Mouse (Mus musculus): Measurements from ENCODE around the gene Rad23b.
"Not testable (repeated sequence)": the region's sequence is repeated elsewhere in the genome, so short reads cannot be mapped to it uniquely, and the experiment has no call there.

The Rad23b gene

DNA sequence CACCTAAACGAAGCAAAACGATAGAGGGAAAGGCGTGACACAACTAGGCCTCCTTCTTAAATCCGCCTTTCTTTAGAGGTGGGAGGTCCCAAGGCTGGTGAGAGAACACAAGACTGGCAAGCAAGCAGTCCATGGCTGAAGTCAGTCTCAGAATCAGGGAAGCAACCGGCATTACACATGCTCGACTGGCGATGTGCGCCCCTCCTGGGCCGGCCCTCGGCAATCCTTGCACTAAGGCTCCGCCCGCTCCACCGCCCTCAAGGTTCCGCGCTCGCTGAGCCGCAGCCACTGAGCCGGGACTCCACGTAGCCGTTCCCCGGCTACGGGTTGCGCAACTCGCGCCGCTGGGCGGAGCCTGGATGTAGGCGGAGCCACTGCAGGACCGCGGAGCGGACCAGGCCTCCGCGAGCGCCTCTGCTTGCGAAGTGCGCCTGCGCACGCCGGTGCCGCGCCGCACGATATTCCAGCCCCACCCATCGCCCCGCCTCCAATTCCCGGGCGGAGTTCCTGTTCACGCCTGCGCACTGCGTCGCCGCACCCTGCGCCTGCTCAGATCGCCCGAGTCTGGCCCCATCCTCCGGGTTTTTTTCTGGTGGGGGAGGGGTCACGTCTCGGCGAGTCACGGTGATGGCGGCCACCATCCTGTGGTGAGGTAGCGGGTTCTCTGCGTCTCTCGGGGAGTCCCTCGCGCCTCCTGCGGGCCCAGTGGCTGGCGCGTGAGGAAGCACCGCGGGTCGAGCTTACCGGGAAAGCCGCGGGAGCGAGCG lies at the start of gene Rad23b:
Rad23b (plus strand) TSS at position 592 of the 767 bp plus-strand sequence.
- peak within 1 kb of the TSS; percentile 98 for H3K4me3 ChIP-seq (replicated peaks; ENCODE audit: low read length)
- peaks cover 27% of the 10 kb centered on the region for H3K36me3 ChIP-seq (ENCODE audit: insufficient read depth, low read length)
- no peaks in the 10 kb centered on the region for H3K27me3 ChIP-seq (ENCODE audit: insufficient read depth, low read length)
- no peak for TF ChIP-seq CTCF (conservative IDR thresholded peaks at IDR 0.05; ENCODE audit: low read length)
- no peak for TF ChIP-seq NANOG (IDR thresholded peaks at IDR 0.05; ENCODE audit: borderline replicate concordance, low read length)
- no peak for TF ChIP-seq POU5F1 (IDR thresholded peaks at IDR 0.05; ENCODE audit: borderline replicate concordance, low read length)
- no peaks in the 10 kb centered on the region for H3K9me3 ChIP-seq (ENCODE audit: low read length)
- peaks cover 67% of the 10 kb centered on the region for H3K4me1 ChIP-seq (replicated peaks; ENCODE audit: low read depth, low read length)

DNA sequence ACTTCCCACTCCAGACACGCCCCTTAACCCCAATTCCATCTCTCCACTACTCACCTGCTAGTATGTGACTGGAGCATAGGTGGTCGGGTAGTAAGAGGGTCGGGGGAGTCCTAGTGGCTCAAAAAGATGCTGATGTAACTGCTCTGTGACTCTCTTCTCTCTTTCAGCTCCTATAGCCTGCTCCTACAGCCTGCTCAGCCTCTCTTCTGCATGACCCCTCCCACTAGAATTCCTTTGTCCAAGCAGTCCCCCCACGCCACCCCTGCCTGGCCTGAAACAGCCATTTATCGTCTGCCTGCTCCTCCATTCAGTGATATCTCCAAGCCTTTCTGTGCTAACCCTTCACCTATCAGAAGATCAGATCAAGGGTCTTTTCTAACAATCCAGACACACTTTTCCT lies 45.7 kb upstream of the Rad23b start:
- H3K36me3 ChIP-seq (ENCODE audit: insufficient read depth, low read length): no peaks in the 10 kb centered on the region
- H3K4me3 ChIP-seq (replicated peaks; ENCODE audit: low read length): no peak overlapping the region
- no peaks in the 10 kb centered on the region for H3K9me3 ChIP-seq (ENCODE audit: low read length)
- H3K27me3 ChIP-seq (ENCODE audit: insufficient read depth, low read length): no peaks in the 10 kb centered on the region
- peaks cover 37% of the 10 kb centered on the region for H3K4me1 ChIP-seq (replicated peaks; ENCODE audit: low read depth, low read length)
- TF ChIP-seq NANOG (IDR thresholded peaks at IDR 0.05; ENCODE audit: borderline replicate concordance, low read length): no peak
- no peak for TF ChIP-seq CTCF (conservative IDR thresholded peaks at IDR 0.05; ENCODE audit: low read length)
- TF ChIP-seq POU5F1 (IDR thresholded peaks at IDR 0.05; ENCODE audit: borderline replicate concordance, low read length): no peak

DNA sequence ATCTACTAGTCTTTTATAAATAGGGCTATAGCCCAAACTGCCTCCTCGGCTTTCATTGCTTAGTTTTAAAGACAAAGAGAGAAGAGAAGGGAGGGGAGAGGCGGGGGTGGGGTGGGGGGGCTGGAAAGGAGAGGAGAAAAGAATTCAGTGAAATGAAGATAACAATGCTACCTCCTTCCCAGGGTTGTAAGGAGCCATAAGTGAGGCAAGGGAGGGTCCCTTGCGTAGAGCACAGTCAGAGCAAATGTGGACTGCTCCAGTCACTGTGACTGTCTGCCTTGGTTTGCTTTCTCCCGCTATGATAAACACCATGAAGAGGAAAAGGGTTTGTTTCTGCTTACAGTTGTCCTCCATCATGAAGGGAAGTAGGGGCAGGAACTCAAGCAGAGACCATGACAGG lies 43.2 kb upstream of the Rad23b start:
- Histone ChIP-seq H3K4me1 (replicated peaks; ENCODE audit: low read depth, low read length) (peaks cover 37% of the 10 kb centered on the region), H3K9me3 (ENCODE audit: low read length) (no peaks in the 10 kb centered on the region), H3K27me3 (ENCODE audit: insufficient read depth, low read length) (no peaks in the 10 kb centered on the region), H3K4me3 (replicated peaks; ENCODE audit: low read length) (no peak overlapping the region), H3K36me3 (ENCODE audit: insufficient read depth, low read length) (no peaks in the 10 kb centered on the region)
- TF ChIP-seq CTCF (conservative IDR thresholded peaks at IDR 0.05; ENCODE audit: low read length) (no peak), POU5F1 (IDR thresholded peaks at IDR 0.05; ENCODE audit: borderline replicate concordance, low read length) (no peak), NANOG (IDR thresholded peaks at IDR 0.05; ENCODE audit: borderline replicate concordance, low read length) (no peak)

DNA sequence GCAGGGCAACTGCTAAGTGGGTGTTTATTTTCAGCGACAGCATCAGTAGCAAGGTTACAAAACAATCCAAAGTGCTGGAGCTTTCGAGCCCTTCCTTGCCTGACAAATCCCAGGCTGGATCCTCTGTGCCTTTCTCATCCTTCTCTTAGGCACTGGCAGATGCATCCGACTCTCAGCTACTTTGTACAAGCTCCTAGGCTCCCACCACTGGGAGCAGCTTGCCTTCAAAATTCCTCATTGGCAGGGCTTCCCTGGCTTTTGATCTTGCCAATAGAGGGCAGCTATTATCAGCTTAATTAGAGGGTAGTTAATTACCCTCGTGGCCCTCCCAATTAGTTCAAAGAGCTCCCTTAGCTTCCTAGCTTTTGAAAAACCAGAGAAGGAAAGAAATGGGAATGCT lies 33.1 kb upstream of the Rad23b start:
- Histone ChIP-seq H3K27me3 (ENCODE audit: insufficient read depth, low read length) (no peaks in the 10 kb centered on the region), H3K36me3 (ENCODE audit: insufficient read depth, low read length) (no peaks in the 10 kb centered on the region), H3K9me3 (ENCODE audit: low read length) (no peaks in the 10 kb centered on the region), H3K4me3 (replicated peaks; ENCODE audit: low read length) (no peak overlapping the region), H3K4me1 (replicated peaks; ENCODE audit: low read depth, low read length) (no peaks in the 10 kb centered on the region)
- TF ChIP-seq POU5F1 (IDR thresholded peaks at IDR 0.05; ENCODE audit: borderline replicate concordance, low read length) (no peak), CTCF (conservative IDR thresholded peaks at IDR 0.05; ENCODE audit: low read length) (no peak)

DNA sequence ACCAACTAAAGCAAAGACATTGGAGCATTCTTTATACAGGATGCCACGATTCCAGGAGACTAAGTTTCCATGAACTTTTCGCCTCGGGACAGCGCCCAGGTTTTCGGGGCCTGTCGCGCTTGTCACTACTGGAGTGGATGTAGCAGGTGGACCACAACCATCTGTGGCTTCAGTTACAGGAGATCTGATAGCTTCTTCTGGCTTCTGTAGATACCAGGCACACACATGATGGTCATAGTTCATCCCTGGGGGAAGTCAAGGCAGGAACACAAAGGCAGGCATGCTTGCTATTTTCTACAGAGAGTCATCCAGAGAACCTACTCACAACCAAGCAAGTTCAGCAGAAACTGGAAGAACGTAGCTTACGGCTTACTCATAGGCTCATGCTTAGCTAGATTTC lies 31.5 kb upstream of the Rad23b start:
- not testable (repeated sequence) for H3K27me3 ChIP-seq (ENCODE audit: insufficient read depth, low read length); H3K36me3 ChIP-seq (ENCODE audit: insufficient read depth, low read length); H3K4me3 ChIP-seq (replicated peaks; ENCODE audit: low read length); H3K9me3 ChIP-seq (ENCODE audit: low read length); H3K4me1 ChIP-seq (replicated peaks; ENCODE audit: low read depth, low read length)

DNA sequence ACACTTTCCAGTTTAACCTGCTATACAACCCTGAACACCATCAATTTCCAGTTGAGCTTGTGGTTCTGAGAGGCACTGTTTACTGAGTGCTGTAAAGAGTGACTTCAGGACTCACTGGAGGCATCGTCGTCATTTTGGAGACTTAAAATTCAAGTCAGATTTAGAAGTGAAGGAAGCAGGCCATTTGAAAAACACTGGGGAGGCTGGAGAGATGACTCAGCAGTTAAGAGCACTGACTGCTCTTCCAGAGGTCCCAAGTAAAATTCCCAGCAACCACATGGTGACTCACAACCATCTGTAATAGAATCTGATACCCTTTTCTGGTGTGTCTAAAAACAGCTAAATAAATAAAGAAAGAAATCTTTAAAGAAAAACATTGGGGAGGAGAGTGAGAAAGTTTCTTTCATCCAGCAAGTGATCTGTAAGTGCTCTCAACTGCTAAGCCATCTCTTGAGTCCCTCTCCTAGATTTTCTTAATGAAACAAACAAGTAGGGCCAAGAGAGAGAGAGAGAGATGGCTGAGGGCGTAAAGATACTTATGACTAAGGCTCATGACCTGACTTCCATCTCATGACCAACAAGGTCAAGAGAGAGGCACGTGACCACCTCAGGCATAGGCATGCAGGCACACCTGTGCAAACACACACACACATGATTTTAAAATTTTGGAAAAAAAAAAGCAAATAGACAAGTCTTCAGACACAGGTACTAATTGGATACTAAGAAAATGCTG lies 23.9 kb upstream of the Rad23b start:
- Histone ChIP-seq H3K9me3 (ENCODE audit: low read length) (no peaks in the 10 kb centered on the region), H3K4me1 (replicated peaks; ENCODE audit: low read depth, low read length) (peaks cover 16% of the 10 kb centered on the region), H3K4me3 (replicated peaks; ENCODE audit: low read length) (no peak overlapping the region), H3K36me3 (ENCODE audit: insufficient read depth, low read length) (no peaks in the 10 kb centered on the region), H3K27me3 (ENCODE audit: insufficient read depth, low read length) (no peaks in the 10 kb centered on the region)
- TF ChIP-seq CTCF (conservative IDR thresholded peaks at IDR 0.05; ENCODE audit: low read length): no peak
- no peak for TF ChIP-seq NANOG (IDR thresholded peaks at IDR 0.05; ENCODE audit: borderline replicate concordance, low read length)
- no peak for TF ChIP-seq POU5F1 (IDR thresholded peaks at IDR 0.05; ENCODE audit: borderline replicate concordance, low read length)

DNA sequence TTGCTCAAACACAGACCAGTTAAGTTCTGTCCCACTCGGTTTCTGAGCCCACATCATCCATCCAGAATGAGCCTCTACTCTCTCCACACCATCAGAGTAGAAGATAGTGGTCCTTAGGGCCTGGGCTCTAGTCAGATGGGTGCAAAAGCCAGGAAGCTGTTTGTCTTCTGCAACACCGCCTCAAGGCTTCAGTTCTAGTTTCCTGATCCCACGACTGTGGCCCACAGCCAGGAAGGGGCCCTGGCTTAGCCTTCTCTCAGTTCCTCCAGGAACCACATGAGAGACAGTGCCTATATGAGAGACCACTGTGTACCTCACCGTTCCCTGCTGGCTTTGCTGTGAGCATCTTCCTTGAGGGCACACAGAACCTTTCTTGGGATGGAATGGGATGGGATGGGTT lies 22.3 kb upstream of the Rad23b start:
- Histone ChIP-seq H3K9me3 (ENCODE audit: low read length) (no peaks in the 10 kb centered on the region), H3K36me3 (ENCODE audit: insufficient read depth, low read length) (no peaks in the 10 kb centered on the region), H3K27me3 (ENCODE audit: insufficient read depth, low read length) (0 out of 2 replicates have a peak, but pooled peaks cover 4% of the 10 kb centered on the region), H3K4me3 (replicated peaks; ENCODE audit: low read length) (no peak overlapping the region), H3K4me1 (replicated peaks; ENCODE audit: low read depth, low read length) (peaks cover 16% of the 10 kb centered on the region)
- no peak for TF ChIP-seq POU5F1 (IDR thresholded peaks at IDR 0.05; ENCODE audit: borderline replicate concordance, low read length)
- TF ChIP-seq CTCF (conservative IDR thresholded peaks at IDR 0.05; ENCODE audit: low read length): no peak
- TF ChIP-seq NANOG (IDR thresholded peaks at IDR 0.05; ENCODE audit: borderline replicate concordance, low read length): no peak

DNA sequence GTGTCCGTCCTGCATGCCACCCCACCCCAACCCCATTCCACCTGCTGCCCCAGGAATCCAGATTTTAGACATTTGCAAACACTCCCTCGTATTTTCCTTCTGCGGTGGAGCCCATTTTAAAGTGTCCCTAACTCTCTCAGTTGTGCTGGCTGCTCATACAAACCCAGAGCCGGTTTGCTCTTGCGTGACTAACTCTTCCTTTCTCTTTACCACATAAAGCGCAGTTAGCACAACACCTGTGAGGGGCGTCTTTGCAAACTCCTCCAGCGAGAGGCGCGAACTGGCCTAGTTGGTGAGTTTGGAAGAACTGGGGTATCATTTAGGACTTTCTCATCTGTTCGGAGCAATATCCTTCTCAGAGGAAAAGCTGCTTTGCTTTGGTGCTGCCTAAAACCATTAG lies 21.4 kb upstream of the Rad23b start:
- no peak for TF ChIP-seq NANOG (IDR thresholded peaks at IDR 0.05; ENCODE audit: borderline replicate concordance, low read length)
- TF ChIP-seq POU5F1 (IDR thresholded peaks at IDR 0.05; ENCODE audit: borderline replicate concordance, low read length): no peak
- no peak for TF ChIP-seq CTCF (conservative IDR thresholded peaks at IDR 0.05; ENCODE audit: low read length)
- Histone ChIP-seq H3K9me3 (ENCODE audit: low read length) (no peaks in the 10 kb centered on the region), H3K27me3 (ENCODE audit: insufficient read depth, low read length) (0 out of 2 replicates have a peak, but pooled peaks cover 4% of the 10 kb centered on the region), H3K4me1 (replicated peaks; ENCODE audit: low read depth, low read length) (peaks cover 16% of the 10 kb centered on the region), H3K4me3 (replicated peaks; ENCODE audit: low read length) (no peak overlapping the region), H3K36me3 (ENCODE audit: insufficient read depth, low read length) (no peaks in the 10 kb centered on the region)

DNA sequence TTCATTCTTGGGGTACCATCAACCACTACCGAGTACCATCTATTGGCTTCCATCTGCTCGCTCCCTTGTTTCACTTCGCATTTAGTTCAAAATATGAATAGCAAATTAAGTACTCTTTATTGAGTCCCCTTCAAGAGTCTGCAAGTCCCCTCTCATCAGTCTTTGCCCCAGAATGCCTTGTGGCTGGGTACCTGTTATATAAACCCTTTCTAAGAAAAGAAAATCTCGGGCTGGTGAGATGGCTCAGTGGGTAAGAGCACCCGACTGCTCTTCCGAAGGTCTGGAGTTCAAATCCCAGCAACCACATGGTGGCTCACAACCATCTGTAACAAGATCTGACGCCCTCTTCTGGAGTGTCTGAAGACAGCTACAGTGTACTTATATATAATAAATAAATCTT lies 20.9 kb upstream of the Rad23b start:
- H3K36me3 ChIP-seq (ENCODE audit: insufficient read depth, low read length); H3K4me3 ChIP-seq (replicated peaks; ENCODE audit: low read length); H3K27me3 ChIP-seq (ENCODE audit: insufficient read depth, low read length); H3K9me3 ChIP-seq (ENCODE audit: low read length): not testable (repeated sequence)
- H3K4me1 ChIP-seq (replicated peaks; ENCODE audit: low read depth, low read length): peaks cover 16% of the 10 kb centered on the region
